20 mouse cellular contexts compared by ENCODE assay signal in the genomic region with DNA sequence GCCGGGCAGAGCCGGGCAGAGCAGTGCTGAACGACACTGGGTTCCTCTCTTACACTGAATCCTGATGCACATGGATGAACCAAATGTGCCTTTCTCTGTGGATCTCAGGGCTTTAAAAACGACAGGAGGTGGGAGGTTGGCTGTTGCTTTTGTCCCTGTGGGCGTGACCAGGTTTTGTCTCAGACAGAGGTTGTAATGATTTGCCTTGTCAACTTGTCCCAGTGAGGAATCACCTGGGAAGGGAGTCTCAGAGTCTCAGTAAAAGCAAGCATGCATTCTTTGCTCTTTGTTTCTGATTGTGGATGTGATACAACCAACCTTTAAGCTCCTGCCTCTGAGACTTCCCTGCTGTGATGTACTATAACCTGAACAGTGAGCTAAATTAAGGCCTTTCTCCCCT. TPM values are rescaled to one million over a fixed set of nuclear protein-coding genes. Genes with fewer than 3 reads are reported as not detected.
"Had no signal": no experiment of that assay in that cellular context is flagged by ENCODE, and none has a peak within 500 bp of the region (broad histone marks: within the 10 kb centered on the region; RNA-seq: fewer than 3 reads in every experiment).

No protein-coding gene starts in this region.

- DNase-seq: lung, adult 2 months; lung, postnatal 14 days; lung, postnatal 36 days; right cerebral cortex, postnatal 14 days; thymus, adult 2 months; thymus, postnatal 25 days; thymus, postnatal 4 days had no signal

- ATAC-seq: lung, postnatal 0 days; midbrain, embryonic 15.5 days had no signal

- H3K27ac ChIP-seq: lung, embryonic 15.5 days; macrophage; midbrain, embryonic 12.5 days; midbrain, embryonic 15.5 days; neural tube, embryonic 12.5 days had no signal

- H3K9ac ChIP-seq: lung, embryonic 15.5 days; midbrain, embryonic 12.5 days; midbrain, embryonic 15.5 days; neural tube, embryonic 12.5 days; stomach, embryonic 15.5 days had no signal

- H3K9me3 ChIP-seq: lung, embryonic 15.5 days; megakaryocyte, embryonic 14.5 days; midbrain, embryonic 12.5 days; midbrain, embryonic 15.5 days; neural tube, embryonic 12.5 days; stomach, embryonic 15.5 days had no signal

- H3K4me3 ChIP-seq: lung, embryonic 15.5 days; megakaryocyte, embryonic 14.5 days; midbrain, embryonic 12.5 days; midbrain, embryonic 15.5 days; neural tube, embryonic 12.5 days; stomach, embryonic 15.5 days had no signal

- H3K27me3 ChIP-seq: midbrain, embryonic 15.5 days; neural tube, embryonic 12.5 days; stomach, embryonic 15.5 days had no signal

- H3K4me2 ChIP-seq: lung, embryonic 15.5 days; midbrain, embryonic 12.5 days; midbrain, embryonic 15.5 days; neural tube, embryonic 12.5 days; stomach, embryonic 15.5 days had no signal

- H3K36me3 ChIP-seq: lung, embryonic 15.5 days; midbrain, embryonic 12.5 days; midbrain, embryonic 15.5 days; neural tube, embryonic 12.5 days; stomach, embryonic 15.5 days had no signal

RNA-seq across cellular contexts. Expression of a gene that starts 8.5 kb away (rescaled TPM):
- total RNA-seq: megakaryocyte progenitor cell, adult 5-6 weeks; midbrain, postnatal 0 days; monocyte, adult 5-6 weeks; neutrophil, adult 5-6 weeks had no signal
- polyA plus RNA-seq: macrophage; midbrain, embryonic 15.5 days; midbrain, postnatal 0 days; neural tube, embryonic 14.5 days had no signal

RNA-seq across cellular contexts. Expression of a gene that starts 42.8 kb away (rescaled TPM):
- total RNA-seq: megakaryocyte progenitor cell, adult 5-6 weeks; monocyte, adult 5-6 weeks had no signal
- polyA plus RNA-seq: macrophage had no signal

RNA-seq across cellular contexts. Expression of a gene that starts 45.3 kb away (rescaled TPM):
- total RNA-seq: megakaryocyte progenitor cell, adult 5-6 weeks; monocyte, adult 5-6 weeks; neutrophil, adult 5-6 weeks had no signal
